Comparison of ENCODE assay signal across 9 mouse cellular contexts in genomic region chr9:35105884-35106880, GRCm38 (mm10). TPM values are rescaled to one million over a fixed set of nuclear protein-coding genes. Genes with fewer than 3 reads are reported as not detected.
DNase-seq lines count a peak whose midpoint lies in the region; ATAC-seq and TF ChIP-seq lines count a peak whose summit lies in the region.
"Had no signal": no experiment of that assay in that cellular context is flagged by ENCODE, and none has a peak within 500 bp of the region (broad histone marks: within the 10 kb centered on the region; RNA-seq: fewer than 3 reads in every experiment).

No protein-coding gene starts in this region.

- ATAC-seq in kidney, embryonic 14.5 days (ENCODE audit: low FRiP score, low TSS enrichment) = peak; percentile 41; the same call in 1 of the 2 replicates
- no peak for ATAC-seq in kidney, embryonic 16.5 days (ENCODE audit: low FRiP score, low TSS enrichment)
- ATAC-seq in heart, embryonic 13.5 days (ENCODE audit: extremely low read depth, insufficient number of reproducible peaks, low FRiP score, low TSS enrichment) = peak; percentile 42; the same call in 1 of the 2 replicates
- ATAC-seq in liver, postnatal 0 days = peak; percentile 84
- no peak for ATAC-seq in forebrain, embryonic 15.5 days (replicated peaks)
- ATAC-seq: activated CD4-positive, CD25-positive, alpha-beta regulatory T cell, adult 4 months had no signal

- H3K9ac ChIP-seq in kidney, embryonic 14.5 days (ENCODE audit: low read depth, low read length) = no peak overlapping the region
- H3K9ac ChIP-seq in kidney, embryonic 16.5 days (replicated peaks; ENCODE audit: low read length) = no peak overlapping the region
- H3K9ac ChIP-seq in heart, embryonic 13.5 days = peak overlapping the region; percentile 62
- H3K9ac ChIP-seq in liver, postnatal 0 days (replicated peaks) = peak overlapping the region; percentile 21
- H3K9ac ChIP-seq in forebrain, embryonic 15.5 days (replicated peaks) = no peak overlapping the region
- H3K9ac ChIP-seq: embryonic facial prominence, embryonic 12.5 days had no signal

- no peaks in the 10 kb centered on the region for H3K27me3 ChIP-seq in kidney, embryonic 14.5 days (ENCODE audit: control insufficient read depth, insufficient read depth, low read length)
- H3K27me3 ChIP-seq in kidney, embryonic 16.5 days (ENCODE audit: insufficient read depth, low read length) = no peaks in the 10 kb centered on the region
- no peaks in the 10 kb centered on the region for H3K27me3 ChIP-seq in heart, embryonic 13.5 days (replicated peaks)
- no peaks in the 10 kb centered on the region for H3K27me3 ChIP-seq in liver, postnatal 0 days (ENCODE audit: insufficient read depth, low read length)
- H3K27me3 ChIP-seq in forebrain, embryonic 15.5 days = no peaks in the 10 kb centered on the region
- H3K27me3 ChIP-seq: embryonic facial prominence, embryonic 12.5 days had no signal

- H3K9me3 ChIP-seq in kidney, embryonic 14.5 days (ENCODE audit: control insufficient read depth, low read length) = no peaks in the 10 kb centered on the region
- no peaks in the 10 kb centered on the region for H3K9me3 ChIP-seq in kidney, embryonic 16.5 days (ENCODE audit: low read length)
- H3K9me3 ChIP-seq in heart, embryonic 13.5 days = no peaks in the 10 kb centered on the region
- no peaks in the 10 kb centered on the region for H3K9me3 ChIP-seq in liver, postnatal 0 days (ENCODE audit: low read length)
- no peaks in the 10 kb centered on the region for H3K9me3 ChIP-seq in forebrain, embryonic 15.5 days
- H3K9me3 ChIP-seq: embryonic facial prominence, embryonic 12.5 days had no signal

- H3K4me2 ChIP-seq in kidney, embryonic 14.5 days (replicated peaks; ENCODE audit: low read depth, low read length) = no peak overlapping the region
- H3K4me2 ChIP-seq in kidney, embryonic 16.5 days (replicated peaks; ENCODE audit: low read depth, low read length) = no peak overlapping the region
- H3K4me2 ChIP-seq in heart, embryonic 13.5 days = peak overlapping the region; percentile 35
- H3K4me2 ChIP-seq in liver, postnatal 0 days (ENCODE audit: low read depth, low read length) = peak overlapping the region; percentile 65
- no peak overlapping the region for H3K4me2 ChIP-seq in forebrain, embryonic 15.5 days (replicated peaks)
- H3K4me2 ChIP-seq: embryonic facial prominence, embryonic 12.5 days had no signal

- no peaks in the 10 kb centered on the region for H3K36me3 ChIP-seq in kidney, embryonic 14.5 days (ENCODE audit: control insufficient read depth, insufficient read depth, low read length)
- no peaks in the 10 kb centered on the region for H3K36me3 ChIP-seq in kidney, embryonic 16.5 days (ENCODE audit: insufficient read depth, low read length)
- no peaks in the 10 kb centered on the region for H3K36me3 ChIP-seq in heart, embryonic 13.5 days
- peaks cover 7% of the 10 kb centered on the region; the same call in 1 of the 2 replicates for H3K36me3 ChIP-seq in liver, postnatal 0 days (replicated peaks; ENCODE audit: insufficient read depth, low read length)
- H3K36me3 ChIP-seq in forebrain, embryonic 15.5 days = no peaks in the 10 kb centered on the region

- no peak overlapping the region for H3K4me3 ChIP-seq in kidney, embryonic 14.5 days (ENCODE audit: low read length)
- no peak overlapping the region for H3K4me3 ChIP-seq in kidney, embryonic 16.5 days (ENCODE audit: low read length)
- no peak overlapping the region for H3K4me3 ChIP-seq in heart, embryonic 13.5 days
- H3K4me3 ChIP-seq in liver, postnatal 0 days (ENCODE audit: low read depth, low read length) = peak overlapping the region; percentile 2; the same call in 1 of the 2 replicates
- H3K4me3 ChIP-seq in forebrain, embryonic 15.5 days = no peak overlapping the region
- H3K4me3 ChIP-seq: embryonic facial prominence, embryonic 12.5 days had no signal

- no peak for TF ChIP-seq CTCF in liver, postnatal 0 days (IDR thresholded peaks at IDR 0.05; ENCODE audit: low read depth)

- WGBS in kidney, embryonic 14.5 days = 65% methylated on average over 14 of the region's 15 CpGs
- 64% methylated on average over 15 of the region's 15 CpGs for WGBS in kidney, embryonic 16.5 days
- WGBS in heart, embryonic 13.5 days = 33% methylated on average over 15 of the region's 15 CpGs
- 34% methylated on average over 15 of the region's 15 CpGs for WGBS in liver, postnatal 0 days (ENCODE audit: insufficient replicate concordance)
- 72% methylated on average over 15 of the region's 15 CpGs for WGBS in forebrain, embryonic 15.5 days

- H3K4me1 ChIP-seq in kidney, embryonic 14.5 days (ENCODE audit: control insufficient read depth, insufficient read depth, low read length) = no peaks in the 10 kb centered on the region
- H3K4me1 ChIP-seq in kidney, embryonic 16.5 days (ENCODE audit: insufficient read depth, low read length) = 0 out of 2 replicates have a peak, but pooled peaks cover 2% of the 10 kb centered on the region
- peaks cover 58% of the 10 kb centered on the region for H3K4me1 ChIP-seq in heart, embryonic 13.5 days
- peaks cover 59% of the 10 kb centered on the region for H3K4me1 ChIP-seq in liver, postnatal 0 days (ENCODE audit: insufficient read depth)
- peaks cover 12% of the 10 kb centered on the region for H3K4me1 ChIP-seq in forebrain, embryonic 15.5 days

- peak; percentile 88 for DNase-seq in adipocyte (ENCODE audit: low spot score)
- DNase-seq in liver, postnatal 0 days = peak; percentile 49
- DNase-seq in right cerebral cortex, adult 18-20 months = no peak

- TF ChIP-seq EP300 in liver, postnatal 0 days (IDR thresholded peaks at IDR 0.05; ENCODE audit: low read depth) = peak; percentile 33; the same call in 1 of the 2 replicates

- no peak overlapping the region for H3K27ac ChIP-seq in kidney, embryonic 14.5 days (ENCODE audit: low read depth, low read length)
- H3K27ac ChIP-seq in kidney, embryonic 16.5 days (ENCODE audit: low read length) = no peak overlapping the region
- peak overlapping the region; percentile 54 for H3K27ac ChIP-seq in heart, embryonic 13.5 days (replicated peaks)
- H3K27ac ChIP-seq in liver, postnatal 0 days (ENCODE audit: low read depth) = peak overlapping the region; percentile 76
- no peak overlapping the region for H3K27ac ChIP-seq in forebrain, embryonic 15.5 days (replicated peaks)
- H3K27ac ChIP-seq: embryonic facial prominence, embryonic 12.5 days had no signal

RNA-seq across cellular contexts. Expression of gene St3gal4, which starts 12.9 kb away (rescaled TPM):
- 14.2 and 19.1 TPM in 2 replicates for polyA plus RNA-seq in kidney, embryonic 14.5 days (2014; fragmentation: Nextera tagmentation; extraction: Ambion mirVana)
- polyA plus RNA-seq in kidney, embryonic 16.5 days (2015; fragmentation: Nextera tagmentation; extraction: Ambion mirVana) = 19.4 and 20.0 TPM in 2 replicates
- 15.4 and 20.9 TPM in 2 replicates for polyA plus RNA-seq in heart, embryonic 13.5 days (2015; fragmentation: Nextera tagmentation; extraction: Ambion mirVana)
- polyA plus RNA-seq in liver, postnatal 0 days (2015; fragmentation: Nextera tagmentation; extraction: Ambion mirVana) = 23.6 and 26.5 TPM in 2 replicates
- 13.7 and 13.8 TPM in 2 replicates for polyA plus RNA-seq in forebrain, embryonic 15.5 days (2015; fragmentation: Nextera tagmentation; extraction: Ambion mirVana)

Comparison
In these comparisons a context has a peak if more than half of its experiments do, and no peak if none do; other contexts are left out.
1. ATAC-seq: peak in kidney, embryonic 14.5 days (single experiment), heart, embryonic 13.5 days (single experiment) and liver, postnatal 0 days (single experiment); none in kidney, embryonic 16.5 days (single experiment) and forebrain, embryonic 15.5 days (single experiment).
2. H3K27ac ChIP-seq: peak in heart, embryonic 13.5 days (single experiment) and liver, postnatal 0 days (single experiment); none in kidney, embryonic 14.5 days (single experiment), kidney, embryonic 16.5 days (single experiment) and forebrain, embryonic 15.5 days (single experiment).
3. H3K4me2 ChIP-seq: peak in heart, embryonic 13.5 days (single experiment) and liver, postnatal 0 days (single experiment); none in kidney, embryonic 14.5 days (single experiment), kidney, embryonic 16.5 days (single experiment) and forebrain, embryonic 15.5 days (single experiment).
4. H3K9ac ChIP-seq: peak in heart, embryonic 13.5 days (single experiment) and liver, postnatal 0 days (single experiment); none in kidney, embryonic 14.5 days (single experiment), kidney, embryonic 16.5 days (single experiment) and forebrain, embryonic 15.5 days (single experiment).